Mouse (Mus musculus): ENCODE results near the gene Aup1. TPM values are rescaled to one million over a fixed set of nuclear protein-coding genes. Genes with fewer than 3 reads are reported as not detected.

The Aup1 gene
- polyA plus RNA-seq, 1 experiment from 2014 or later: 148 TPM

DNA sequence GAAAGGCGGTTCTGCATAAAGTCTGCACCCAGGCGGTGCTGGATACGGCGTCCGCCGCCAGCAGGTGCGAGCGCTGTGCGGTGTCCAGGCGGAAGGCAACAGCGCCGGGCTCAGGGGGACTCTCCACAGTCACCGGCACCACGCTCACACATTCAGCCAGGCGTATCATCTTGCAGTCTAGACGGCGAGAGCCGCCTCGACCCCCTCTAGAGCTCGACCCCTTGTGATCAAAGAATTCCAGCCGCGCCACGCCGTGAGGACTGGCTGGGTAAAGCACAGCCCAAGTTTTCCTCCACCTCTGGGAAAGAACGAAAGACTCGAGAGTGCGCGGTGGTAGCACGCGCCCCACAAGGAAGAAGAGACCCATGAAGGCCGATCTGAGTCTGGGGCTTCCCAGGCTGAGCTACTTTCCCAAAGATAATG is 21.5 kb upstream of the Aup1 start:
- DNase-seq (ENCODE audit: low spot score): peak; percentile 84
- Histone ChIP-seq H3K36me3 (replicated peaks) (peaks cover 10% of the 10 kb centered on the region; the same call in 1 of the 2 replicates), H3K27me3 (replicated peaks; ENCODE audit: low read depth, poor library complexity, severe bottlenecking) (peaks cover 87% of the 10 kb centered on the region), H3K9me3 (no peaks in the 10 kb centered on the region), H3K4me3 (peak overlapping the region; percentile 63), H3K27ac (replicated peaks) (peak overlapping the region; percentile 86), H3K4me1 (peaks cover 66% of the 10 kb centered on the region)
- under 1% methylated on average over 31 of the region's 31 CpGs for WGBS

DNA sequence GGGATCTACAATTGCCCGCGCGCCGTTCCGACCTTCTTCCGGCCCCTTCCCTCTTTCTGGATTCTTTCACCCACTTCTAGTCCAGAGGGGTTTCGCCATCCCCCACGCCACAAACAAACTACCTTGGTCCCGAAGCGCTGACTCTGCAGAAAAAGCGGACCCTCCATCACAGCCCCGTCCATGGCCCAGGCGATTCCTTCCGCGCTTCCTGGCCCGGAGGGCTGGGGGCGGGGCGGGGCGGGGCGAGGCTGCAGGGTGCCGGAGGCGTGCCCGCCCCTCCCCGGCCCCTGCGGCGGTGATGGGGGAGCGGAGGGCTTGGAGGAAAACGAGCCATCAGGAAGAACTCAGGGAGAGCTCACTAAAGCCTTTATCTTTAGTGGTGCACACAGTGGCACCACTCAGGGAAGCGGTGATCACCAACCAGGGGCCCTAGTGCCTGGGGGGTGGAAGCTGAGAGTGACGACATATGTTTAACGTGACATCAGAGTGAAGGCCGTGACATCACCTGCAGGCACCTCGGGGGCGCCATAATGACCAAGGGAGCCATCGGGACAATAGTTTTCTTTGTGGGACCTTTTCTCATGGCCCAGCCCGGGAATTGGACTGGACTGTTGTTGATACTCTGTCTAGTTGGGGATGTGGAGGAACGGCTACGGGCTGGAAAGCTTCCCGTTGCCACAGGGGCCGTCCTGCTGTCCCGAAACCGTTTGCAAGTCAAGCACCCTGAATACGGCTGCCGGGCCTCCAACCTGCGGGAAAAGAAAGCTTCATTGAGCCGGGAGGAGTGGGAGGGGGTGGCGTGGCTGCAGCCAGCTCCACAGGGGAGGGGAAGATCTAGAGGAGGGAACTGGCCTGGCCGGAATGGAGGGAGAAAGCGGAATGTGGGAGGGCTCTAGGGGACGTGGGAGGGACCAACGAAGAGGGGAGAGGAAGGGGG is 20.8 kb upstream of the Aup1 start, which contains the start of the genes Dok1 and Loxl3:
Dok1 (minus strand) TSS at position 223 of the 937 bp plus-strand sequence.
Loxl3 (plus strand) TSS at position 925 of the 937 bp plus-strand sequence.
- Histone ChIP-seq H3K27me3 (replicated peaks; ENCODE audit: low read depth, poor library complexity, severe bottlenecking) (peaks cover 86% of the 10 kb centered on the region), H3K36me3 (replicated peaks) (peaks cover 10% of the 10 kb centered on the region; the same call in 1 of the 2 replicates), H3K4me3 (peak within 1 kb of the TSS; percentile 63), H3K9me3 (no peaks in the 10 kb centered on the region), H3K4me1 (peaks cover 64% of the 10 kb centered on the region), H3K27ac (replicated peaks) (peak within 1 kb of the TSS; percentile 86)
- WGBS: under 1% methylated on average over 51 of the region's 51 CpGs
- peak; percentile 86 for DNase-seq (ENCODE audit: low spot score)

DNA sequence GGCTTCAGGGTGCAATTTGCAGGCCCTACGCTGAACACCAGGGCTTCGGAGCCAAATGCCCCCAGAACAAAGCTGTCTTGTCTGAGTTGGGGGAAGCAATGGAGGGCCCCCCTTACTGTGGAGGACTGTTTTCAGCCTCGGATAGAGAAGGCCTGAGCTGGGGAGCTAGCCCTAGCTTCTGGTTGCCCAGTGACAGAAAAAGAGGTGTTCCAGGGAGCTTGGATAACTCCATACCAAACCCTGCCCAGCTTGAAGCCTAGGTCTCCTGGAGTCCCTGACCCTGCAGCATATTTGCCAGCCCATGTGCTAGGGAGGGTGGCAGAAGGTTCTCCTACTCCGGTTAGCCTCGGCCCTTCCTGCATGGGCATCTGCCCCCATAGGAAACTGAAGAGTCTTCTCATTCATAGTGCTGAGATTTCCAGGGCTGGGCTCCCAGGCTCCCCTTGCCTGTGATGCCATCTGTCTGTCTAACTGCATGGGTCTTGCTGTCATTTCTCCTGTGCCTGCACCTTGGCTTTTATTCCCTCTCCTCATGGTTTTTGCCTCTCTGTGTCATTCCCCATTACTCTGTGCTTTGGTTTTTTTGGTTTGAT is 19.8 kb upstream of the Aup1 start:
- H3K36me3 ChIP-seq (replicated peaks): peaks cover 10% of the 10 kb centered on the region; the same call in 1 of the 2 replicates
- H3K9me3 ChIP-seq: no peaks in the 10 kb centered on the region
- peak overlapping the region; percentile 86 for H3K27ac ChIP-seq (replicated peaks)
- peaks cover 63% of the 10 kb centered on the region for H3K4me1 ChIP-seq
- peak overlapping the region; percentile 63 for H3K4me3 ChIP-seq
- H3K27me3 ChIP-seq (replicated peaks; ENCODE audit: low read depth, poor library complexity, severe bottlenecking): peaks cover 76% of the 10 kb centered on the region
- no peak for DNase-seq (ENCODE audit: low spot score)
- WGBS: 13% methylated on average over 5 of the region's 5 CpGs

DNA sequence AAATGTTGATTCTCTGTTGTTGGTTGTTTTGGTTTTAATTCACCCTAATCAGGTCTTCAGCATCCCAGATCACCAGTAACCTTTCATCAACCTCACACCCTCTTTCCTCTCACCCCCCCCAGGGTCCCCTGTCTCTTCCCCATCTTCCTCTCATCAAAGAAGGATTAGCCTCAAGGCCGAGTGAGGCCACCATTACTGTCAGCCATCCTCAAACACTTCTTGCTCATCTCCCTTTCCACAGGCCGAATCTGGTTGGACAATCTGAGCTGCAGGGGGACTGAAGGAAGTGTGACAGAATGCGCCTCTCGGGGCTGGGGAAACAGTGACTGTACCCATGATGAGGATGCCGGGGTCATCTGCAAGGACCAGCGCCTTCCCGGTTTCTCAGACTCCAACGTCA is 17.1 kb upstream of the Aup1 start:
- 82% methylated on average over 8 of the region's 8 CpGs for WGBS
- no peaks in the 10 kb centered on the region for H3K9me3 ChIP-seq
- H3K27me3 ChIP-seq (replicated peaks; ENCODE audit: low read depth, poor library complexity, severe bottlenecking): peaks cover 53% of the 10 kb centered on the region
- no peak overlapping the region for H3K4me3 ChIP-seq
- DNase-seq (ENCODE audit: low spot score): no peak
- peaks cover 44% of the 10 kb centered on the region for H3K4me1 ChIP-seq
- no peak overlapping the region for H3K27ac ChIP-seq (replicated peaks)
- H3K36me3 ChIP-seq (replicated peaks): no peaks in the 10 kb centered on the region

DNA sequence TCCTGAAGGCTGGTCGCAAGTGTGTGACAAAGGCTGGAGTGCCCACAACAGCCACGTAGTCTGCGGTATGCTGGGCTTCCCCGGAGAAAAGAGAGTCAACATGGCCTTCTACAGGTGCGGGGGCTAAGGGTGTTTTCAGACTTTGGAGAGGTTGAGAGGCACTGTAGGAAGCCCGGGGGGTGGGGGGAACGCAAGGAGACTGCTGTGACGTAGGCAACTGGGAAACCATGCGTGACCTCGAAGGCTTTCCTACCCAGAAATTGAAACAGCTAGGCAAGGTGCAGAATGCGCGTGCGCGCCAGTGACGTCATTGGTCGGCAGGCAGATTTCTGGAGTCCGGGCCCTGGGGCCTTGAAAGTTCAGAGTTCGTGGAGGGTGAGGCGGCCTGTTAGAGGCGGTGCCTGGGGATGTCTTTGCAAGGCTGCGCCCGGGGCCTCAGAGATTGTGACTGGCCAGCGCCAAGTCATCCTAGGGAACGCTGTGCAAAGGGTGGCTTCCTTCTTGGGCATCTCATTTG is 15.8 kb upstream of the Aup1 start:
- Histone ChIP-seq H3K27ac (replicated peaks) (peak overlapping the region; percentile 68; the same call in 1 of the 2 replicates), H3K4me3 (peak overlapping the region; percentile 48), H3K36me3 (replicated peaks) (no peaks in the 10 kb centered on the region), H3K4me1 (peaks cover 31% of the 10 kb centered on the region), H3K9me3 (no peaks in the 10 kb centered on the region), H3K27me3 (replicated peaks; ENCODE audit: low read depth, poor library complexity, severe bottlenecking) (peaks cover 47% of the 10 kb centered on the region)
- peak; percentile 90 for DNase-seq (ENCODE audit: low spot score)
- WGBS: 10% methylated on average over 24 of the region's 24 CpGs

DNA sequence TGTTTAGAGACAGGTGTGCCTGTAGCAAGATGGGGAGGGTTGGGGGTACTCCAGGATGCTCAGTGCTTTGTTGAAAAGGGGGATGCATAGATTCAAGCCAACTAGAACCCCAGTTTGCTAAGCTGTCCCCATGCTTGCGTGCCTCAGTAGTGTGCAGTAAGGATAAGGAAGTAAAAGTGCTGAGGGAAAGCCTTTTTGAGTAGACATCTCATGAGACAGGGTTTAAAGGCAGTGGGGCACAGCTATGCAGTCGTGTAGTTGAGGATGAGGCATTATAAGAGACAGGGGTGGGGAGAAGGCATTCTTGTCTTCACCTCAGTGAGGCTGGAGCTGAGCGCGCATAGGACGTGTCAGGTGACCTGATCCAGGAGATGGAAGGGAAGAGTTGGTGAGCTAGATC is 13.7 kb upstream of the Aup1 start:
- no peak overlapping the region for H3K27ac ChIP-seq (replicated peaks)
- H3K27me3 ChIP-seq (replicated peaks; ENCODE audit: low read depth, poor library complexity, severe bottlenecking): peaks cover 33% of the 10 kb centered on the region
- H3K4me1 ChIP-seq: peaks cover 23% of the 10 kb centered on the region
- H3K9me3 ChIP-seq: no peaks in the 10 kb centered on the region
- H3K36me3 ChIP-seq (replicated peaks): no peaks in the 10 kb centered on the region
- 77% methylated on average over 5 of the region's 5 CpGs for WGBS
- no peak overlapping the region for H3K4me3 ChIP-seq
- DNase-seq (ENCODE audit: low spot score): no peak

DNA sequence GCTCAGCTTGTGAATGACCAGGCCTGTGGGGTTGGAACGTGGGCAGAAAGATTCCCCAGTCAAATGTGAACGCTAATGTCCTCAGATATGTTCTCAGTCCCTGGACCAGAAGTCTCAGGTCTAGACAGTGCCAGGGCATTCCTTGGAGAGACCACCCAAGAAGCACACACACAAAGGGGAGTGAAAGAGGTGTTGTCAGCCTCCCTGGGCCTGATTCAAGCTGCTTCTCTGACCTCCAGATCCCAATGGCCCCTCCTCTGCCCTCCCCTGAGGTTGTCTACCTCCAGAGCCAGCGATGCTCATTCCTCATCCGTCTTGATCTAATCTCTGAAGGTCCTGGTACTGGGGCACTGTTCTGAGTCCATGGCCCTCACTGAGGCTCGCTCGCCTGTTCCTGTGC is 10.8 kb upstream of the Aup1 start:
- no peak overlapping the region for H3K27ac ChIP-seq (replicated peaks)
- peaks cover 4% of the 10 kb centered on the region; the same call in 1 of the 2 replicates for H3K27me3 ChIP-seq (replicated peaks; ENCODE audit: low read depth, poor library complexity, severe bottlenecking)

DNA sequence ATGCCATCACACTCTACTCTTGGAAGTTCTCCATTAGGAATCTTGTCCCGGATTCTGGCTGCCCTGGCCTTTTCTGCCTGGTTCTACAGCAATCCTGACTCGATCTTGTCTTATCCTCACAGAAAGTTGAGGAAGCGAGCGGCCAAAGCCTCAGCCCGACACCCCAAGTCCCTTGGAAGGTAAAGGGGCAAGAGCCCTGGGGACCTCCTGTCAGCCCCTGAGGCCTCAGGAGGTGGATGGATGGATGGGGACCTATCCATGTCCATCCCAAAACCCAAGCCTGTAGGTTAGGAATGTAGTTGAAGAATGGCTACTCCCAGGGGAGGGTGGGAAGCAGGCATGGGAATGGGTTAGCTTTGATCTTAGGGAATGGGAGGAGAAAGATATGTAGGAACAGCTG is 10.3 kb upstream of the Aup1 start:
- DNase-seq (ENCODE audit: low spot score): no peak
- H3K9me3 ChIP-seq: no peaks in the 10 kb centered on the region
- 85% methylated on average over 5 of the region's 5 CpGs for WGBS

More for the DNA sequence above, 10.8 kb upstream of the Aup1 start:
- 64% methylated on average over 6 of the region's 6 CpGs for WGBS
- no peaks in the 10 kb centered on the region for H3K36me3 ChIP-seq (replicated peaks)
- H3K4me1 ChIP-seq: peaks cover 18% of the 10 kb centered on the region
- no peak overlapping the region for H3K4me3 ChIP-seq
- H3K9me3 ChIP-seq: no peaks in the 10 kb centered on the region
- DNase-seq (ENCODE audit: low spot score): no peak

DNA sequence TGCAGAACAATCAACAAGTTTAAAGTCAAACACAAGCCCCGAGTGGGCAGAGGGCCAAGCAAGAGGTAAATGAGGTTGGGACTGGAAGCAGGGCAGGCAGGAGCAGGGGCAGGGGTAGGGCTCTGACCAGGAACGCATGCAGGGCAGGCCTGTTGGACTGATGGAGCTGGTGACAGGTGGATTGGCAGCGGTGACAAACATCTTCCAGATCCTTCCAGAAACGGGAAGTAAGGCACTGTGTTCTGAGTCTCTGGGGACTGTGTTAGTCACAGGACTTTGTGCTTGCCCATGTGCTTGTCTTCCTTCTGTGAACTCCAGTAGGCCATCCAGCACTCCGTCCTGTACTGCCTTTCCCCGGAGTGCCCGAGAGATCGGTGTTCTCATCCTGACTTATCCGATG is 9.6 kb upstream of the Aup1 start:
- no peak overlapping the region for H3K27ac ChIP-seq (replicated peaks)
- no peaks in the 10 kb centered on the region for H3K9me3 ChIP-seq
- no peak for DNase-seq (ENCODE audit: low spot score)
- H3K4me3 ChIP-seq: no peak overlapping the region
- H3K36me3 ChIP-seq (replicated peaks): no peaks in the 10 kb centered on the region
- H3K4me1 ChIP-seq: peaks cover 14% of the 10 kb centered on the region; the same call in 1 of the 2 replicates
- 78% methylated on average over 9 of the region's 9 CpGs for WGBS
- H3K27me3 ChIP-seq (replicated peaks; ENCODE audit: low read depth, poor library complexity, severe bottlenecking): peaks cover 4% of the 10 kb centered on the region; the same call in 1 of the 2 replicates

More for the DNA sequence above, 10.3 kb upstream of the Aup1 start:
- Histone ChIP-seq H3K4me3 (no peak overlapping the region), H3K4me1 (peaks cover 14% of the 10 kb centered on the region; the same call in 1 of the 2 replicates), H3K36me3 (replicated peaks) (no peaks in the 10 kb centered on the region), H3K27ac (replicated peaks) (no peak overlapping the region), H3K27me3 (replicated peaks; ENCODE audit: low read depth, poor library complexity, severe bottlenecking) (peaks cover 4% of the 10 kb centered on the region; the same call in 1 of the 2 replicates)

DNA sequence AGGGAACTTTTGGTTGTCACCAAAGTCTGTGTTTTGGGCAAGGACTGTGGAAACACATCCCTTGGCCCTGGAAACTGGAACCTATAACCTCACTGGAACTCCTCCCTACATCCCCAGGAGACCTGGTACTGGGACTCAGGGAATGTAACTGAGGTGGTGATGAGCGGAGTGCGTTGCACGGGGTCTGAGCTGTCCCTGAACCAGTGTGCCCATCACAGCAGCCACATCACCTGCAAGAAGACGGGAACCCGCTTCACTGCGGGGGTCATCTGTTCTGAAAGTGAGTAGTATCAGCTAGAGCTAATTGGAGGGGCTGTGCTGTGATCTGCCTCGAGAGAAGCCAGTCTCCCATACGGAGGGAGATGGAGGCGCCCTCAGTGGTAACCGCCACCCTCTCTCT is 5.0 kb upstream of the Aup1 start:
- 76% methylated on average over 10 of the region's 10 CpGs for WGBS
- H3K9me3 ChIP-seq: no peaks in the 10 kb centered on the region
- no peak for DNase-seq (ENCODE audit: low spot score)

DNA sequence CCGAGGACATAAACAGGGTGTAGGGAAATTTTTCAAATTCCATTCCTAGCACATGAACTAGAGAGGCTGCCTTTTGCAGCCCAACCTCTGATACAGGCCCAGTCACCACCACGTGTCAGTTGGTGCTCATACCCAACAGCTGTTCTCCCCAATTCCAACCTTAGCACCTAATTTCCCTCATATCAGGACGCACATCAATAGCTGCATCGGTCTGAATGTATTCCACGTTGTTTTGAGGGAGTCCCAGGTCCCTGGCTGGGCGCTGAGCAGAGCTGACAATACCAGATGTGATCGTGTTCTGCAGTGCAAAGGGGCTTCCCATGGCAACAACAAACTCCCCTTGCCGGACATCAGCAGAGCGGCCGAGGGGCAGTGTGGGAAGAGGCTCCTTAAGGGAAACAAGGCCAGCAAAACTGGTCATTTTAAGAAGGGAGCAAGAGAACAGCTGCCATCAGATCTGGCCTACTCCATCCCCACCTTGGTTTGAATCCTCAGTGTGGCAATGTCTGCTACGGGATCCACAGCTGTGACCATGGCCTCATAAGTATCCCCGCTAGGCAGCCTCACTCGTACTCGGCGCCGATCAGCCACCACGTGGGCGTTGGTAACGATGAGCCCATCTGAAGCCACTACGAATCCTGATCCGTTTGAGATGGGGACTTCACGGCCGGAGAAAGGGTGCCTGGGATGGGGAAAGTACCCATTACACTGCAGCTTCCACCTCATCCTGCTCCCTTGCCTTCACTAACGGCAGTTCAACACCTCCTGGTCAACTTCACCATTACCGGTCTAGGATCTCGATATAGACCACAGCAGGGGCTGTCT is 973 bp upstream of the Aup1 start:
- Histone ChIP-seq H3K27me3 (replicated peaks; ENCODE audit: low read depth, poor library complexity, severe bottlenecking) (no peaks in the 10 kb centered on the region), H3K9me3 (no peaks in the 10 kb centered on the region), H3K36me3 (replicated peaks) (peaks cover 50% of the 10 kb centered on the region), H3K4me3 (peak overlapping the region; percentile 86), H3K4me1 (peaks cover 33% of the 10 kb centered on the region), H3K27ac (replicated peaks) (peak overlapping the region; percentile 93)
- WGBS: 3% methylated on average over 26 of the region's 26 CpGs
- peak; percentile 62 for DNase-seq (ENCODE audit: low spot score)

More for the DNA sequence above, 5.0 kb upstream of the Aup1 start:
- Histone ChIP-seq H3K4me1 (peaks cover 21% of the 10 kb centered on the region), H3K4me3 (no peak overlapping the region; the same call in 1 of the 2 replicates), H3K36me3 (replicated peaks) (peaks cover 24% of the 10 kb centered on the region), H3K27ac (replicated peaks) (no peak overlapping the region), H3K27me3 (replicated peaks; ENCODE audit: low read depth, poor library complexity, severe bottlenecking) (no peaks in the 10 kb centered on the region)

Data from embryonic facial prominence, embryonic 10.5 days (tissue).